Mouse (Mus musculus) kidney, adult 8-10 months (tissue): ENCODE measurements around the gene Lgsn.
A peak's percentile ranks its signal among the peaks of the same experiment; 100 is the strongest.

Source experiments
- DNase-seq, 2 experiments: peaks; one replicate each; pipeline ENCODE4 v3.0.0; 2022

Gene Lgsn

GRCm38 (mm10) chr1:31220599-31221250, 44.5 kb downstream of the Lgsn start:
- no peak for DNase-seq

- no peak for DNase-seq
Observed at GRCm38 (mm10) chr1:31222564-31222963, 46.4 kb downstream of the Lgsn start, which contains the start of the genes 4931428L18Rik and Pih1d3. TSS of gene 4931428L18Rik (minus strand) at chr1:31222684. TSS of gene Pih1d3 (plus strand) at chr1:31222838.

GRCm38 (mm10) chr1:31233319-31234036, 57.3 kb downstream of the Lgsn start:
- peak; percentile 5 to 13 for DNase-seq
